Mouse (Mus musculus) left cerebral cortex, adult 18-20 months (tissue): ENCODE results near the gene Pnma1. TPM values are rescaled to one million over a fixed set of nuclear protein-coding genes. Genes with fewer than 3 reads are reported as not detected.

Experiments used
- DNase-seq, 2 experiments: peaks; one replicate each; pipeline ENCODE4 v3.0.0; 2021 to 2022; ENCODE audit warnings: low spot score in 2 of 2, mixed read lengths in 1 of 2
- total RNA-seq, 2 experiments: library from RNA; stranded (reverse); gene quantifications; 2 replicates each; pipeline ENCODE4 v1.2.3; 2021

Gene Pnma1
- total RNA-seq, 2 experiments from 2014 or later = 4.2 to 6.9 TPM

DNA sequence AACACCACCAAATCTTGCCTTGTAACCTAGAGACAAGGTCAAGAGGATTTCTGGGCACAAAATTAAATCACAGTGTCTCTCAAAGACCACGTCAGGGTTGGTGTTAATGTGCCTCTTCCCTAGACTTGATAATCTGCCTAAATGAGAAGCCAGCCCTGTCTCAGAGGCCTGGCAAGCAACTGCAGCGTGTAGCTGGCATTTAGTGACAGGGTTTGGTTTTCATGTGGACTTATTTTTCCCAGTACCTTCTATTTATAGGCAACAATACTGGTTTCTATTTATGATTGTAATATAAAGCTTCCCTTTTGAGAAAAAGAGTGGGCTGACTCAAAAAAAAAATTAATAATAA, 7.2 kb upstream of the Pnma1 start:
- no peak for DNase-seq

DNA sequence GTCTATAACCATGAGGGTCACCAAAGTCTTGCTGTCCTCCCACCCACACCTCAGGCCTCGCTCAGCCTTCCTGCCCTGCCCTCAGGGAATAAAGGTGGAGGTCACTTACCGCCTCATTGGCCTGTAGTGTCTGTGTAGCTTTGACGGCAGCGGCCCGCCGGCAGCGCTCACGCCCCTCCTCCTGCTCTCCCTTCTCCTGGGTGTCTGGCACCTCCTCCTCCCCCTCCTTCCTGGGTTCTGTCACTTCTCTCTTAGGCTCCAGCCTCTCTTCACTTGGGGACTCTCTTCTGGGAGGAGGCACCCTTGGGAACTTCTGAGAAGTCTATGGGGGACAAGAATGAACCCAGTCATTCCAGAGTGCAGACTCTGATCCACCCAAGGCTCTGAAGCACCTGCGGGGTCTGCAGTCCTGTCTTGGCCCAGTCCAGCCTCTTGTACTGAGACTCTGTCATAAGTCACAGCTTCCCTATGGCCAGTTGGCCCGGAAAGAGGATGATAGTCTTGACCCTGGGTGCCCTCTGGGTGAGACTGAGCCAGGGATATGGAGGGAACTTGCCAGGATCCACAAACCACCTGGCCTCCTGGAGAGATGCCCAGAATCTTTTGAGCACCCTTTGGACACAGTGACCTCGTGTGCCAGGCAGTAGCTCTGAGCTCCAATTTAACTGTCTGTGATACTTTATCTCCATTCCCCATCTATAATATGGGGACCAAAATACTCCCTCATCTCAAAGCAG, 6.7 kb upstream of the Pnma1 start:
- no peak for DNase-seq

DNA sequence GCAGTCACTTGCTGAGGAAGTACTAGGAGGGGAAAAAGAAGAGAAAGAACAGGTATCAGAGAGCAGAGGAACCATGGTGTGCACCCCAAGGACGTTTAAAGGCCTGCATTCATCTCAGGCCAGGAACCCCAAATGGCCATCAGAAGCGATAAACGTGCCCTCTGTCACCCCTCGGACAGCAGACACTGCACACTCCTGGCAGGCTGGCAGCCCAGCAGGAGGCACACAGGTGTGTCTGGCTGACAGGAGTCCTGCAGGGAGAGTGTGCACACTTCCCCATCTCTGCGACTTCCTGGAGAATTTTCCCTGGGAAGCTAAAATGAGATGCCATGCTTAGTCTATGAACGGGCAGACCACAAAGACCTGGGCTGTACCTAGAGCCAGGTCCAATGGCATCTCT, 5.1 kb upstream of the Pnma1 start:
- no peak for DNase-seq

DNA sequence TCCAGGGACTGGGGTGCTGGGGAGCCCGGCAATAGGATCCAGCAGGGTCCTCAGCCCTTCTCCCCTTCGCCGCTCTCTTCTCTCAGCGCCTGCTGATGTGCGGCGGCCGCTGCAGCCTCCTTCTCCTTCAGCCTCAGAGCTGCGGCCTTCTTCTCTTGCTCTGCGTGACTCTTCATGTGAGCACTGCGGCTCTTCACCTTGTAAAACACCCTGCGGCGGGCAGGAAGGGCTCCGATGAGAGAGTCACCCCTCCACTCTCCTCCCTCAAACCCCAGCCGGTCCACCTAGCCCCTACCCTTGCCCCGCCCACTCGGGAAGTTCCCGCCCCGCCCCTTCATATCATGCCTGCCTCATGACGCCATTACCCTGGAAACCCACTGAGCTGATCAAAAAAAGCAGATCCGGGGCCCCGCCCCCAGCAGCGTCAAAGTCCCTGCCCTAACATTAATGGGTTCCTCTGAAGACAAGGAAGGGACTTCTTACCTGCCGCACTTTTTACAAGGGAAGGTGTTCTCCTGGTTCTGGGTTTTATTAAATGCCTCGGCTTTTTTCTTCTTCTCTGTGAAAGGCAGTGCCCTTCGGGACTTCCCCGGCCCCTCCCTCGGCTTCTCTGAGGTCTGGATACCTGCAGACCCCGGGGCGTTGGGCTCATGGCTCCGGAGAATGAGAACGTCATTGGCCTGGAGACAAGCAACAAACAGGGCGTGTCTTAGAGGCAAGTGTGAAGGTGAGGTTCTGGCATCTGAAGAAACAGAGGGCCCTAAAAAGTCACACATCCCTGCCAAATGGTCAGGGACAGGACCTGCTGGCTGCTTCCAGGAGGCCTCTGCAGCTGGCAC, 4.3 kb upstream of the Pnma1 start:
- DNase-seq = no peak

DNA sequence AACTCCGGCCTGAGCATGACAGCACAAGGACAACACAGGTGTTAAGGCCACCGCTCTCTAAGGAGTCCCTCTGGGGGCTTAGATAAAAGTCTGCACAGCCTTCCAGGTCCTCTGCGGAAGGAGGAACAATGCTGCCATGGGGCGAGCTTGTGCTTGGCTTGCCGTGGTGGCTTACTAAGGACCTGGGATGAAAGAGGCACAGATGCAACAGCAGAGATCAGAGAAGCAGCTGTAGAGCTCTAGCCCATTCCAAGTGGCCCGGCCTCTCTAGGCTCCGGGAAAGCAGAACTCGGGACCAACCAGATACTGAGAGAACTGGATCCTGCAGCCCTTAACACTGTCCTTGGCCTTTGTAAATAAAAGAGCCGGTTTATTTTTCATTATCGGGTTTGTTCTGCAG, 3.6 kb upstream of the Pnma1 start:
- DNase-seq = no peak

DNA sequence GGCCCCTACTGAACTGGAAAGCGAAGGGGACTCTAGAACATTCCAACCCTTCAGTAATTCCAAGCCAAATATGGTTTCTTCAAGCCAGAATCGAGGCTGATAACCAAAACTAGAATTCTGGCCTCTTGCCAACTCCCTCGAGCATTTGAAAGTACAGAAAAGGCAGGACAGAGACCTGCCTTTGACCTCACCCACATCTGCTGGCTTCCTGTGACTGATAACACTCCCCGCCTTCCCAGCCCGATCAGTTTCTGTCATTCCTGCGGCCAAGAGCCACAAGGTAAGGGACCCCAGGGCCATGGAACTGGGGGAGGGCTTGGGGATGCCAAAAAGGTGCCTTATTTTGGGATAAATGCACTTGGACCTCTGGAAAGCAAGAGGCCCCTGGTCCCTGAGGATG, 2.7 kb upstream of the Pnma1 start:
- no peak for DNase-seq

DNA sequence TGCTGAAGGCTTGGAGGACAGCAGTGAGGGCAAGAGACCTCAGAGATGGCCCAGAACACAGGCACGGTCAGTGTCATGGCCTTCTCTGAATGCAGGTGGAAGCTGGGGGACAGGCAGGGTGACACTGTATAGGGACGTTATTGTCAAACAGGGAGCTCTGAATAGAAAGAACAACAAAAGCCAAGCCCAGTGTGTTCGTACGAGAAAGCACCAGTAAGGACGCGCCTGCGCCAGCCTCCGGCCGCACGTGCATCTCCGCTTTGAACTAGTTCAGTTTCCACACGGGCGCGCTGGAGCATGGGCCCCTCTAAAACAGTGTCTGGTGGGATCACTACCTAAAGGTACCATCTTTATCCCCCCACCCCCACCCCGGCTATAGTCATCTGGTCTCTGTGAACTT, 1.7 kb upstream of the Pnma1 start:
- DNase-seq = no peak

DNA sequence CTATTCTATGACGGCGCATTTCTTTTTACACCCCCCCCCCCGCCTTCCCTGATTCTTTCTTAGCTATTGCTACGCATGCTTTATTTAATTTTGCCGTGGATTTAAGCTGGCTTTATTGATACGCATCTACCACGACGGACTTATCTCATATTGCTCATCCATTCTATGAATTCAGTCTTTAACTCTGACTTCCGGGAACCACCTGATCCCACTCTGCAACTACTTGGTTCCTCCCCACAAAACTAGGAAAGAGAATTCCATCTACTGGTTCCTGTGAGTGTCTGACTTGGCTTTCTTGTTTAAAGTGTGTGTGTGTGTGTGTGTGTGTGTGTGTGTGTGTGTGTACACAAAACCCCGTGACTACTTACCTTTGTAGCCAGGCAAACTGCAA, 328 bp upstream of the Pnma1 start:
- DNase-seq = no peak

DNA sequence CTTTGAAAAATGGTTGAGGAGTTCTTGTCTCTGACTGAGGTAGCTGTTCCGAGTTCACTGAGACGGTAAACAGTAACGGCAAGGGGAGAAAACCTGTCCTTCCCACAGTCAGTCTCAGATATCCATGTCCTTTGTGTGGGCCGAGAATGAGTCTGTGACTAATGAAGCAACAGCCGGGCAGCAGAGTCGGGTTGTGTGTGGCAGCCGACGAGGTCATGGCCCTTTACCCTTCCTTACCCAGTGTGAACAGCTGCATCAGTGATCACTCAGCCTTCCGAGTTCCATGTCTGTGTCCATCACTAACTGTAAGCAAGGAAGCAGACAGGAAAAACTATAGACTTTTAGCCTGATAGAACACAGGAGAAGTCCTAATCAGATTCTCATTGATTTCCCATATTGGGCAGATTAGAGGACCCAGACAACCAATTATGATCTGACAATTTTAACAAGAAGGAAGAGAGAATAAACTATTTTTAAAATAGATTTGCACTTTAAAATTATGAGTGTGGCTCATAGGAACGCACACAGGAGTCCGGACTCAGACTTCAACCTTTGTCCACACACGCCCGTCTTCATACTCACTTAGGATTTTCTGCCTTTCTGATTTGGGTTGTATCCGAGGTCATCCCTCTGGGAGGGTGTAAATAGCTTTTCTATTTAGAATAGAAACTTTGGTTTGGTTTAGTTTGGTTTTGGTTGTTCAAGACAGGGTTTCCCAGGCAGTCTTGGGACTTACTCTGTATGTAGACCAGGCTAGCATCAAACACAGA, 5.8 kb downstream of the Pnma1 start:
- DNase-seq = no peak

DNA sequence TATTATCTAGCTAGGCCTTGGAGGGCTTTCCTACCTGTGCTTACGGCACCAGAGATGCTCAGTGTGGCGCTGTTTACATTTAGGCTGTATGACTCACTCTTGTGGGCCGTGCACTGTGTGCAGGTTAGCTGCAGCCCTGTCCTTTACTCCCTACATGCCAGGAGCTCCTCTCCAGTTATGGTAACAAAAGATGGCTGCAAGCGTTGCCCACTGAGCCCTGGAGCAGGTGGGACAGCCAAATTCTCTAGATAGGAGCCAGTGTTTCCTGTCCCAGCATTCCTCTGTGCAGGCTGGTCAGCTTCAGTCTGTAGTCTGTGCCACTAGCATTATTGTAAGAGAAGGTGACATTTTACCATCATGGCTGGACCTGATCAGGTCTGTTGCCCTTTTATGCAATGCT, 7.0 kb downstream of the Pnma1 start:
- DNase-seq = no peak

DNA sequence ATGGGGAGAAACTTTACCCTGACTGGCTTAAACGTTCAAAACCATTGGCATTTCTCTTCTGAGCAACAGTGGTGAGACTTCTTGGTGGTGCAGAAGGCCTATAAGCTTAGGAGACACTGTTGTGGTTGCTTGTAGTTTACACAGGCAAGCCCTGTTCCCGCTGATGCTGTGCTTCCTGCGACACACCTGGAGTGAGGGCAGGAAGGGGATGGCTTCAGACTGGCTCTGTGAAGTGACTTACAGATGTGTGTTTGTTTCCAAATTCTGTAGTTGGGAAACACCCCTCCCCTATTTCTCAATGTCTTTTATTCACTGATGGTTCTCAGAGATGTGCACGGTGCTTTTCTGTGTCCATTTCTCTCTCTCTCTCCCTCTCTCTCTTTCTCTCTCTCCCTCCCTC, 8.2 kb downstream of the Pnma1 start:
- no peak for DNase-seq

DNA sequence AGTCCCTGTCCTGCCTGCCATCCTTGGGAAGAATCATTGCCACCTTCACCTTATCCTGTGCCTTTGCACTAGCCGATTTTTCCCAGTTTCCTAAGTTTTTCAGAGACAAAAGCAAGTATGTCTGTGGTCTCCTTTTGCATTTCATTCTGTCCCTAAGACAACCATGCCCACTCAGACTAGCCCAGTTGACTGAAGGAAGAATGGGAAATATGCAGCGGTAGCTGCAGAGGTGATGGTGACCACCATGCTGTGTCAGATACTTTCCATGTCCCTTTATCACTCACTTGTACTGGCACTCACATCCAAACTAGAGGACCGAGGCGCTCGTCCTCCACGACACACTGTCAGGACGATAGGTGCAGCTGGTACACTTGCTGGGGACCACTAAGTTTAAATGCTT, 11.2 kb downstream of the Pnma1 start:
- no peak for DNase-seq

DNA sequence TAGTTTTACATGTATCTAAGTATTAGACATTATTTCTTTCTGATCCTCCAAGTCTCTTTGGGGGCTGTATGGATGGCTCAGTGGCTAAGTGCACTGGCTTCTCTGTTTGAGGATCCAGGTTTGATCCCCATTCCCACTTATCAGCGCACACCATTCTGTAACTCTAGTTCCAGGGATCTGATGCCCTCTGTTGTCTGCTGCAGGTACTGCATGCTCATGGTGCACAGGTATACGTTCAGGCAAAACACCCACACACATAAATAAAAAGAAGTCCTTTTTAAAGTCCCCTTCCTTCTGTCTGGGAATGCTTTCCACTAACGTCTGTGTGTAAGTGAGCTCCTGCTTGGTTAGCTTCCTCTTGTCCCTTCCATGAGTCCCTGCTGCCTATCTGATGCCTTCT, 16.0 kb downstream of the Pnma1 start:
- no peak for DNase-seq

DNA sequence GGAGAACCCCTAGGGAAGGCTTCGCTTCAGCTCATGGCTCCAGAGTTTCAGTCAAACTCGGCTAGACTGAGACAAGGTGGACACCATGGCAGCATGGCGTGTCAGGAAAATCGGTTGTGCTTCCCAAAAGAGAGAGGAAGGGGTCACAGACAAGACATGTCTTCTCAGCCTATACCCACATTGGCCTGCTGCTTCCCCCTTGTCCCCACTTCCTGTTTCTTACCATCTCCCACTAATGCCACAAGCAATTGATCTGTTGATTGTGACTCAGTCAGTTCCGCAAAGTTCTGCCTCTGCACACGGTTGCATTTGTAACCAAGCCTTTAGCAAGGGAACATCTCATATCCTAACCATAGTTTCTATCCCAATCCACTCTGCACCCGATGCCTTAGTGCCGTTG, 18.4 kb downstream of the Pnma1 start:
- DNase-seq = no peak

DNA sequence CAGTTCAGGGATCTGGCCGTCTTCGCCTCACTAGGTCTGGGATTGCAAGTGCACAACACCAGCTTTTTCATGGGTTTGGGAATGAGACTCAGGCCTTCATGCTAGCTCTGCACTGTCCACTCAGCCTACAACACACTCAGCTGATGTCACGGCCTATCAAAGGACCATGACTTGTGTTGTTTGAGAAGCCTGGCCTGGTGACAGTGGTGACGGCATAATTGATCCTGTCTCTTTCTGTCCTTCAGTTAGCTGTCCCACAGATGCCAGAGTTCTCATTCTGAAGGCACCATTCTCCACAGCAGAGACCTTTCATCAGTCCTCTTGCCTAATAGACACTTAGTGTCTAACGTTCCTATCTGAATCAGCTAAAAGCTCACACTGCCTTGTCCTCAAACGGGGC, 19.7 kb downstream of the Pnma1 start:
- DNase-seq = no peak

DNA sequence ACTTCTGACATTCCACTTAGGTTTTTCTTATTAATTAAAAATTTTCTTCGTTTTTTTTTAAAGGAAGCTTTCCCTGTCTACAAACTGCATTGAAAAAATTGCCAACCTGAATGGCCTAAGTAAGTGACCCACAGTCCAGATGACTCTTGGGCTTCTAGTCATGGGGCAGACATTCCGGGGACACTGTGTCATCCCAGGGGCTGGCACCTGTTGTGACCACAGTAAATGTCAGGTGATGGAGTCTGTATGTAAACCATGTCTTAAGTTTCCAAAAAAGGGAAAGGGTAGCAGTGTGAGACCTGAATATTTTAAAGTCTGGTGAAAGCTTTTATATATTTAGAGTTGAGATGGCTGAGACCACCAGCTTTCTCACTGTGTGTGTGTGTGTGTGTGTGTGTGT, 21.4 kb downstream of the Pnma1 start:
- no peak for DNase-seq

DNA sequence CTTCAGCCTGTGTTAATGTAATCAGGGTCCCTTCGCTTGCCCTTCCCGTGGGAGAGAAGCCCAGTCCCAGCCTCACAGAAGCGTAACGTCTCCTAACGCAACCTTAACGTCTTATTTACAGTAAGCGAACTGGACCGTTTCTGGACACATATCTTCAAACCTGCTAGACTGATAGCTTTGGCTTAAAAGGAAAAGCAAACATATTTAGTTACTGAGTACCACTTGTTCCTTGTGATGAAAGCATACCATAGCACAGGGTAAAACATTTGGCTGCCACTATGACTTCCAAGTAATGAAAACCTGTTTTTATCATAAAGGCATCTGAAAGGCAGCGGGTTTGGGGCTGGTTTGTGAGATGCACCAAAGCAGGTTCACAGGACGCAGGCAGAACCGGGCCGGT, 22.4 kb downstream of the Pnma1 start:
- DNase-seq = no peak

DNA sequence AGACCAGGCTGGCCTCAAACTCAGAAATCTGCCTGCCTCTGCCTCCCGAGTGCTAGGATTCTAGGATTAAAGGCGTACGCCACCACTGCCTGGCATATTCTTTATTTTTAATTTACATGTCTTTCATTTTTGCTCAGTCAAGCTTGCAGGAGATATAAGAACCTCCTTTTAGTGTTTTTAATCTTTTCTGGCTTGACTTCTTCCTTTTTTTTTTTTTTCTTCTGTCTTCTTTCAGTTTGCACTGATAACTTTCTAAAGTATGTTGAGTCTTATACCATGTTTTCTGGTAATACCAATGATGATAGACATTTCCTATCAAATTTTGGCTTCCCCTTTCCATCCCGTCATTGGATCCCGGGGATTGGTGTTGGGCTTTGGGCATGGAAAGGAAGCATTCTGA, 28.7 kb downstream of the Pnma1 start:
- no peak for DNase-seq

DNA sequence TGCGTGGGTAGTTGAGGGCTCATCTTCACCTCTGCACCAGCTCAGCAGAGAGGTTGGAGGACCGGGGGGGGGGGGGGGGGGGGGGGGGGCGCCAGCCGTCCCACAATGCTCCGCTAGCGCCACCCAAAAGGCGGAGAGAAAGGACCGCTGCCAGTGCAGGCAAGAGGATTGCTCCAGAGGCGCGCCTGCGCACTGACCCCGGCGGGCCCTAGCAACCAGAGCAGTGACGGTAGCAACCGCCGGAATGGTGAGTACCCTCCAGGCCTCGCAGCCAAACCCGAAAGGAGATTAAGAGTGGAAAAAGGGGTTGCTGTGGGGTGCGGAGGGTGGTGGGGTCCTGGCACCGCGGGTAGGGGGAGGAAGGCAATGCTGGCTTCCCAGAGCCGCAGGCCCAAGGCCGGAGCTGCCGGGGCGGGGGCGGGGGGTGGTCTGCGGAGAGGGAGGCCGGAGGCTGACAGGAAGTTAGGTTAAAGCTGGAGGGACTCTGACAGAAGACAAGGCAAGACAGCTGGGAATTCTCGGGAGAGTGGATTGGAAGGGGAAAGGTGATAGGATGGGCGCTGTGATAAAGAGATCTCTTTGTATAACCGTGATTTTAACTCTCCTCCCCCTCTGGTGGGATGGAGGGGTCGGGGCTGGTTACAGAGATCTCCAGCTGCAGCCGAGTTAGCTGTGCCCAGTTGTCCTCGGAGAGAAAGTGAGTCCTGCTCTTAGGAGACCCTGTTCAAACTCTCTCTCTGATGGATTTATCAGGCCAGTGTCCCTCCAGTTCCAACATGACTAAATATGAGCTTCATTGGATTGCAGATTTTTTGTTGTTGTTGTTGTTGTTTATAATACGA, 33.9 kb downstream of the Pnma1 start, which contains the start of gene Dnal1:
TSS of gene Dnal1 (plus strand) at position 214 of the 842 bp plus-strand sequence.
- DNase-seq = peak; percentile 89 to 90

DNA sequence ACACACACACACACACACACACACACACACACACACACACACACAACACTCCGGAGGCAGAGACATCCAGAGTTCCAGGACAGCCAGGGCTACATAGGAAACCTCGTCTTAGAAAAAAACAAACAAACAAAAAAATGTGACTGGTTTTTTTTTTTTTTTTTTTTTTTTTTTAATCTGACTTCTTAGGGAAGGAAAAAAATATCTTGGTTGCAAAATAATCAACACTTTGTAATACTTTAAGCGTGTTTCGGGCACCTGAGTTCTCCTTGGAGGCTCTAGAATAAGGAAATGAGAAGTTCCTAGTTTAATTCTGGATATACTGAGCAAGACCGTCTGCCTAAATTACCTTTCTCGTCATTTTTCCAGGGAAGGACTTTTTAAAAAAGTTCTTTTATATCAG, 34.6 kb downstream of the Pnma1 start:
- DNase-seq = no peak

DNA sequence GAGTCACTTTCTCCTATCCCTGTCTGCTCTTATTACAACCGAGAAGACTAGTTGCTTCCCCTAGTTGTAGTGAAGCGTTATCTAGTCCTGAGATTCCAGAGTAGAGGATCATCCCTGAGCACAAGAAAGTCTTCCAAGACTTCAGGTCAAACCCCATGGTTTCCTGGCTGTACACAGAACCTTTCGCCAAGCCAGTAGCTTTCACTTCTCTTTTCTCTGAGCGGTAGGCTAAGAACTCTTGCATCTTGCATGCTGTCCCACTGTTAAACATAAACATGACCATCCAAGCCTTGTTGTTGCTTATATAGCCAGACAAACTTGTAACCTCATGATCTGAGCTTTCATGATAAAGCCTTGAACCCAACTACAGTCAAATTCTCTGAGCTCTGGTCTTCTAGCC, 37.5 kb downstream of the Pnma1 start:
- DNase-seq = no peak
